Mouse (Mus musculus): ENCODE measurements around the gene St6gal1. TPM values are rescaled to one million over a fixed set of nuclear protein-coding genes. Genes with fewer than 3 reads are reported as not detected.

St6gal1 gene
- polyA plus RNA-seq, 1 experiment from 2014 or later = 17.5 TPM

- H3K27me3 ChIP-seq (ENCODE audit: low read depth, poor library complexity, severe bottlenecking) = no peaks in the 10 kb centered on the region
- no peak overlapping the region for H3K27ac ChIP-seq (replicated peaks)
- H3K4me3 ChIP-seq = no peak overlapping the region
- H3K4me1 ChIP-seq = peaks cover 15% of the 10 kb centered on the region
- H3K9me3 ChIP-seq (replicated peaks) = no peaks in the 10 kb centered on the region
- WGBS = 87% methylated on average over 7 of the region's 7 CpGs
- no peaks in the 10 kb centered on the region for H3K36me3 ChIP-seq
- DNase-seq (ENCODE audit: low spot score) = no peak
Observed at GRCm38 (mm10) chr16:23299904-23300740, 75.6 kb downstream of the St6gal1 start.

- no peaks in the 10 kb centered on the region for H3K27me3 ChIP-seq (ENCODE audit: low read depth, poor library complexity, severe bottlenecking)
Observed at GRCm38 (mm10) chr16:23301762-23302161, 77.2 kb downstream of the St6gal1 start.

GRCm38 (mm10) chr16:23305830-23306623 is 81.5 kb downstream of the St6gal1 start:
- Histone ChIP-seq H3K9me3 (replicated peaks) (no peaks in the 10 kb centered on the region), H3K36me3 (no peaks in the 10 kb centered on the region), H3K27me3 (ENCODE audit: low read depth, poor library complexity, severe bottlenecking) (no peaks in the 10 kb centered on the region), H3K4me1 (peaks cover 33% of the 10 kb centered on the region), H3K4me3 (no peak overlapping the region), H3K27ac (replicated peaks) (no peak overlapping the region)
- WGBS = 76% methylated on average over 10 of the region's 10 CpGs
- no peak for DNase-seq (ENCODE audit: low spot score)

More at GRCm38 (mm10) chr16:23301762-23302161, 77.2 kb downstream of the St6gal1 start:
- Histone ChIP-seq H3K4me3 (no peak overlapping the region), H3K4me1 (peaks cover 24% of the 10 kb centered on the region), H3K27ac (replicated peaks) (no peak overlapping the region), H3K36me3 (no peaks in the 10 kb centered on the region), H3K9me3 (replicated peaks) (no peaks in the 10 kb centered on the region)
- WGBS = 92% methylated on average over 7 of the region's 7 CpGs
- no peak for DNase-seq (ENCODE audit: low spot score)

GRCm38 (mm10) chr16:23307142-23307968 is 82.8 kb downstream of the St6gal1 start:
- Histone ChIP-seq H3K4me1 (peaks cover 33% of the 10 kb centered on the region), H3K27me3 (ENCODE audit: low read depth, poor library complexity, severe bottlenecking) (no peaks in the 10 kb centered on the region), H3K9me3 (replicated peaks) (no peaks in the 10 kb centered on the region), H3K4me3 (no peak overlapping the region), H3K36me3 (no peaks in the 10 kb centered on the region), H3K27ac (replicated peaks) (no peak overlapping the region)
- 65% methylated on average over 12 of the region's 12 CpGs for WGBS
- DNase-seq (ENCODE audit: low spot score) = no peak

GRCm38 (mm10) chr16:23308012-23308554 is 83.5 kb downstream of the St6gal1 start:
- H3K27me3 ChIP-seq (ENCODE audit: low read depth, poor library complexity, severe bottlenecking) = no peaks in the 10 kb centered on the region
- no peaks in the 10 kb centered on the region for H3K36me3 ChIP-seq
- no peaks in the 10 kb centered on the region for H3K9me3 ChIP-seq (replicated peaks)
- H3K4me3 ChIP-seq = no peak overlapping the region
- WGBS = 83% methylated on average over 4 of the region's 4 CpGs
- peaks cover 26% of the 10 kb centered on the region for H3K4me1 ChIP-seq
- no peak overlapping the region for H3K27ac ChIP-seq (replicated peaks)
- DNase-seq (ENCODE audit: low spot score) = no peak

- H3K4me3 ChIP-seq = no peak overlapping the region
- no peaks in the 10 kb centered on the region for H3K9me3 ChIP-seq (replicated peaks)
- H3K36me3 ChIP-seq = no peaks in the 10 kb centered on the region
- no peaks in the 10 kb centered on the region for H3K27me3 ChIP-seq (ENCODE audit: low read depth, poor library complexity, severe bottlenecking)
- peaks cover 23% of the 10 kb centered on the region for H3K4me1 ChIP-seq
- no peak overlapping the region for H3K27ac ChIP-seq (replicated peaks)
- 81% methylated on average over 4 of the region's 4 CpGs for WGBS
- no peak for DNase-seq (ENCODE audit: low spot score)
Observed at GRCm38 (mm10) chr16:23309080-23309479, 84.5 kb downstream of the St6gal1 start.

GRCm38 (mm10) chr16:23312604-23313003 is 88.1 kb downstream of the St6gal1 start:
- Histone ChIP-seq H3K4me1 (peaks cover 13% of the 10 kb centered on the region), H3K27ac (replicated peaks) (no peak overlapping the region), H3K36me3 (peaks cover 2% of the 10 kb centered on the region), H3K9me3 (replicated peaks) (0 out of 2 replicates have a peak, but pooled peaks cover 4% of the 10 kb centered on the region), H3K27me3 (ENCODE audit: low read depth, poor library complexity, severe bottlenecking) (no peaks in the 10 kb centered on the region), H3K4me3 (no peak overlapping the region)
- WGBS = 94% methylated on average over 9 of the region's 9 CpGs
- DNase-seq (ENCODE audit: low spot score) = no peak

- no peak for DNase-seq (ENCODE audit: low spot score)
- Histone ChIP-seq H3K4me1 (peaks cover 8% of the 10 kb centered on the region), H3K36me3 (peaks cover 18% of the 10 kb centered on the region), H3K27me3 (ENCODE audit: low read depth, poor library complexity, severe bottlenecking) (no peaks in the 10 kb centered on the region), H3K27ac (replicated peaks) (no peak overlapping the region), H3K9me3 (replicated peaks) (0 out of 2 replicates have a peak, but pooled peaks cover 4% of the 10 kb centered on the region), H3K4me3 (no peak overlapping the region)
- 23% methylated on average over 7 of the region's 7 CpGs for WGBS
Observed at GRCm38 (mm10) chr16:23314790-23315189, 90.2 kb downstream of the St6gal1 start.

GRCm38 (mm10) chr16:23317411-23318047 is 93.0 kb downstream of the St6gal1 start:
- WGBS = 88% methylated on average over 7 of the region's 7 CpGs
- no peak for DNase-seq (ENCODE audit: low spot score)
- Histone ChIP-seq H3K36me3 (peaks cover 40% of the 10 kb centered on the region), H3K9me3 (replicated peaks) (0 out of 2 replicates have a peak, but pooled peaks cover 4% of the 10 kb centered on the region), H3K4me1 (peaks cover 8% of the 10 kb centered on the region), H3K27ac (replicated peaks) (no peak overlapping the region), H3K4me3 (no peak overlapping the region), H3K27me3 (ENCODE audit: low read depth, poor library complexity, severe bottlenecking) (no peaks in the 10 kb centered on the region)

GRCm38 (mm10) chr16:23320025-23320424 is 95.5 kb downstream of the St6gal1 start:
- 87% methylated on average over 3 of the region's 3 CpGs for WGBS
- H3K9me3 ChIP-seq (replicated peaks) = 0 out of 2 replicates have a peak, but pooled peaks cover 4% of the 10 kb centered on the region
- H3K27ac ChIP-seq (replicated peaks) = no peak overlapping the region
- H3K4me1 ChIP-seq = peaks cover 6% of the 10 kb centered on the region
- H3K27me3 ChIP-seq (ENCODE audit: low read depth, poor library complexity, severe bottlenecking) = no peaks in the 10 kb centered on the region
- no peak overlapping the region for H3K4me3 ChIP-seq
- peaks cover 41% of the 10 kb centered on the region for H3K36me3 ChIP-seq
- no peak for DNase-seq (ENCODE audit: low spot score)

GRCm38 (mm10) chr16:23320579-23320978 is 96.0 kb downstream of the St6gal1 start:
- WGBS = 93% methylated on average over 6 of the region's 6 CpGs
- no peak overlapping the region for H3K27ac ChIP-seq (replicated peaks)
- 0 out of 2 replicates have a peak, but pooled peaks cover 4% of the 10 kb centered on the region for H3K9me3 ChIP-seq (replicated peaks)
- H3K27me3 ChIP-seq (ENCODE audit: low read depth, poor library complexity, severe bottlenecking) = no peaks in the 10 kb centered on the region
- H3K36me3 ChIP-seq = peaks cover 41% of the 10 kb centered on the region
- H3K4me3 ChIP-seq = no peak overlapping the region
- DNase-seq (ENCODE audit: low spot score) = no peak
- peaks cover 10% of the 10 kb centered on the region for H3K4me1 ChIP-seq

GRCm38 (mm10) chr16:23322453-23322852 is 97.9 kb downstream of the St6gal1 start:
- peaks cover 10% of the 10 kb centered on the region for H3K4me1 ChIP-seq
- H3K27me3 ChIP-seq (ENCODE audit: low read depth, poor library complexity, severe bottlenecking) = no peaks in the 10 kb centered on the region
- no peak overlapping the region for H3K4me3 ChIP-seq
- no peak for DNase-seq (ENCODE audit: low spot score)
- H3K27ac ChIP-seq (replicated peaks) = no peak overlapping the region
- peaks cover 40% of the 10 kb centered on the region for H3K36me3 ChIP-seq
- no peaks in the 10 kb centered on the region for H3K9me3 ChIP-seq (replicated peaks)

Data from midbrain, embryonic 10.5 days (tissue).